Mouse (Mus musculus) neural tube, embryonic 14.5 days (tissue): ENCODE results near the gene Ugt2a3. TPM values are rescaled to one million over a fixed set of nuclear protein-coding genes. Genes with fewer than 3 reads are reported as not detected.
"Not testable (repeated sequence)": the region's sequence is repeated elsewhere in the genome, so short reads cannot be mapped to it uniquely, and the experiment has no call there.

Source experiments
- ATAC-seq: fragments of 200-750 bp; cut with Nextera tagmentation; 2 replicates; pipeline ENCODE4 v1.8.0; 2017; ENCODE audit warnings: low read depth, mild to moderate bottlenecking, moderate TSS enrichment, moderate library complexity
- H3K27ac ChIP-seq: fragments of 300-500 bp; sonication (generic); 2 replicates; pipeline ENCODE4 v1.5.1; 2014; ENCODE audit warnings: low read depth, mild to moderate bottlenecking, control low read depth, low read length, moderate library complexity, mixed read lengths
- H3K27me3 ChIP-seq: fragments of 300-500 bp; sonication (generic); 2 replicates; pipeline ENCODE4 v1.6.1; 2014; ENCODE audit warnings: low read length; ENCODE audit not compliant: control insufficient read depth, insufficient read depth
- H3K36me3 ChIP-seq: fragments of 300-500 bp; sonication (generic); 2 replicates; pipeline ENCODE4 v1.6.1; 2014; ENCODE audit warnings: low read length, mixed read lengths; ENCODE audit not compliant: control insufficient read depth, insufficient read depth
- H3K4me1 ChIP-seq: fragments of 300-500 bp; sonication (generic); 2 replicates; pipeline ENCODE4 v1.6.1; 2014; ENCODE audit warnings: low read length; ENCODE audit not compliant: control insufficient read depth, insufficient read depth
- H3K4me2 ChIP-seq: fragments of 300-500 bp; sonication (generic); 2 replicates; pipeline ENCODE4 v1.6.1; 2014; ENCODE audit warnings: mild to moderate bottlenecking, low read depth, low read length, control low read depth
- H3K4me3 ChIP-seq: fragments of 300-500 bp; sonication (generic); 2 replicates; pipeline ENCODE4 v1.5.1; 2014; ENCODE audit warnings: low read depth, low read length, control low read depth, mixed read lengths
- H3K9ac ChIP-seq: fragments of 300-500 bp; sonication (generic); replicated peaks from 2 replicates; pipeline ENCODE4 v1.6.1; 2014; ENCODE audit warnings: low read depth, mild to moderate bottlenecking, control low read depth, low read length, mixed read lengths
- H3K9me3 ChIP-seq: fragments of 300-500 bp; sonication (generic); 2 replicates; pipeline ENCODE4 v1.6.1; 2016; ENCODE audit warnings: low read length; ENCODE audit not compliant: control insufficient read depth
- WGBS: fragments of 180-500 bp; shearing (Covaris S2); extraction: QIAGEN DNeasy Blood & Tissue Kit; methylation state at CpG from one replicate; pipeline ENCODE4 v1.1.7; 2014; 5-methylcytosine and 5-hydroxymethylcytosine counted together
- polyA plus RNA-seq: library from polyadenylated mRNA; unstranded; fragments of >200 nt; fragmentation: Nextera tagmentation; extraction: Ambion mirVana; gene quantifications from 2 replicates; pipeline ENCODE4 v1.2.1, GENCODE M21; 2014

Gene Ugt2a3
- not detected in 2 replicates for polyA plus RNA-seq

GRCm38 (mm10) chr5:87336961-87337697 is at the start of gene Ugt2a3:
Ugt2a3 (minus strand) TSS chr5:87337195.
- WGBS: 82% methylated on average over 11 of the region's 11 CpGs
- H3K9me3 ChIP-seq: no peaks in the 10 kb centered on the region
- H3K27ac ChIP-seq: no peak within 1 kb of the TSS
- H3K36me3 ChIP-seq: no peaks in the 10 kb centered on the region
- H3K4me1 ChIP-seq: no peaks in the 10 kb centered on the region
- no peak within 1 kb of the TSS for H3K9ac ChIP-seq
- no peak for ATAC-seq
- no peak within 1 kb of the TSS for H3K4me3 ChIP-seq
- H3K4me2 ChIP-seq: no peak within 1 kb of the TSS
- H3K27me3 ChIP-seq: no peaks in the 10 kb centered on the region

DNA sequence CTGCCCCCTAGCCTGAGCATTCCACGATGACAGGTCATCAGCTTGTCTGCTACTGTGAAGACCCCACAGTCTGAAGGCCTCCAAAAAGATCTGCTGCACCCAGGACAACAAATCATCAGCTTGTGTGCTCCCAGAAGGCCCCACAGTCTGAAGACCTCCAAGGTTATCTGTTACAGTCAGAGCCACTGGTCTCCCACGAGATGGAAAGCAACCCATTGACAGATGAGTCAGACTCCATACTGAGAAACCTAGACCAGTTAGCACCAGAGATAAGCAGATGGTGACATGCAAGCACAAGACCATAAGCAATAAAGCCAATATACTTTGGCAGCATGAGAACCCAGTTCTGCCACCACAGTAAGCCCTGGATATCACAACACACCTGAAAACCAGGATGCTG is 43.2 kb upstream of the Ugt2a3 start:
- Histone ChIP-seq H3K36me3 (no peaks in the 10 kb centered on the region), H3K4me3 (no peak overlapping the region), H3K4me1 (no peaks in the 10 kb centered on the region), H3K9me3 (no peaks in the 10 kb centered on the region), H3K27me3 (no peaks in the 10 kb centered on the region), H3K4me2 (no peak overlapping the region), H3K9ac (no peak overlapping the region), H3K27ac (no peak overlapping the region)
- 83% methylated on average over 2 of the region's 2 CpGs for WGBS
- ATAC-seq: no peak

DNA sequence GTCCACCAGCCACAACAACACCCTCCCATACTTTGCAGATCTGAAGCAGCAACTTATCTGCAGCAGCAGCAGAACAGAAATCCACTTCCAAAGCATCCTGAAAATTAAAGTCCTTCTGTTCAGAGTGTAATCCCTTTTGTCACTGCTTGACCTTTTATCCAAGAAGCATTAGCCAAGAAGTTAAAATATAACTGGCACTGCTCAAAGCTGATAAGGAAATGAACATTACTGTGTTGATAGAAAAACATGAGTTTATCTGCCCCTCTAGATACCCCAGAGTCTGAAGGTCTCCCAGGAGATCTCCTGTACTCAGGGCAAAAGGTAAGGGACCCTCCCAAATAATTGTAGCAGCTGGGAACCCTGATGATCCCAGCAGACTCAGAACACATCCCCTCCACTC is 42.8 kb upstream of the Ugt2a3 start:
- H3K27me3 ChIP-seq: no peaks in the 10 kb centered on the region
- no peak overlapping the region for H3K4me2 ChIP-seq
- no peak for ATAC-seq
- H3K36me3 ChIP-seq: no peaks in the 10 kb centered on the region
- no peak overlapping the region for H3K27ac ChIP-seq
- H3K9me3 ChIP-seq: no peaks in the 10 kb centered on the region
- H3K4me3 ChIP-seq: no peak overlapping the region
- no peaks in the 10 kb centered on the region for H3K4me1 ChIP-seq
- no peak overlapping the region for H3K9ac ChIP-seq

DNA sequence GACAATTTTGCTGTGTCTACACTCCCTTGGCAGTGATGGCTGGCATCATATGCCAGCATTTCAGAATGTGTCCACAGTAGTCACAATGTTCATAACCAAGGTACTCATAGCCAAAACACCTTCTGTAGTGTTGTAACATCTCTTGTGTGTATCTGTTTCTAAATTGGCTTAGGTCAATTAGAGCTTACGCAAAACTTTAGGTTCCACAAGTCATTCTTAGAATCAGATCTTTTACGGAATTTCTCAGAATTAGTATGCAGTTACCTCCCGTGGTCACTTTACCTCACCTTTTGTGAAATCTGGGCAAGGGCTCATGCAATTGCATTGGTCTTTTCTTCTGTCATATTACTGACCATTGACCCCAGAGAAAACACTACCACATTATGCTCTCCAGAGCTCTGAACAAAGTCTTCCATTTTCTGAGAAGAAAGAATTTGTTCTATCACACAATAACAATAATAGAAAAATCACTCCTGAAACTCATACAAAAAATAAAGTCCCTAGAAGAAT is 38.9 kb upstream of the Ugt2a3 start:
- Histone ChIP-seq H3K9me3 (no peaks in the 10 kb centered on the region), H3K4me3 (no peak overlapping the region), H3K9ac (no peak overlapping the region), H3K27ac (no peak overlapping the region), H3K4me1 (no peaks in the 10 kb centered on the region), H3K27me3 (no peaks in the 10 kb centered on the region), H3K36me3 (no peaks in the 10 kb centered on the region), H3K4me2 (no peak overlapping the region)
- WGBS: 90% methylated on average over 3 of the region's 3 CpGs
- no peak for ATAC-seq

DNA sequence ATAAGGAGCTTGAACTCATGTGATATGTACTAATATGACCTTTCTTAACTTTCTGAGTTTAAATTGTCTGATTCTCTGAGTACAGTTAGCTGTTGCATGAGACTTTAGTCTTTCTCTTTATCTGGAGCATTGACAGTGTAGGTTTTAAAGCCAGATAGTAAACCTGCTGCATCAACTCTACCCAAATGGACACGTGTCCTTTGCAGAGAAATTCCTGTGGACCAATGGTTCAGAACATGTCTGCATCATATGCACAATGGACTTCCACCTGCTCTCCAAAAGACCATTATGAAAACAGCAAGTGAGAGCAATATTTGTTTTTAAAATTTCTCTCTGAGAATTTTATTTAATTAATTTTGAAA is 36.5 kb upstream of the Ugt2a3 start:
- no peaks in the 10 kb centered on the region for H3K36me3 ChIP-seq
- no peaks in the 10 kb centered on the region for H3K27me3 ChIP-seq
- no peaks in the 10 kb centered on the region for H3K4me1 ChIP-seq
- ATAC-seq: no peak
- H3K9me3 ChIP-seq: no peaks in the 10 kb centered on the region
- H3K27ac ChIP-seq: no peak overlapping the region
- no peak overlapping the region for H3K4me3 ChIP-seq
- WGBS: 77% methylated on average over 1 of the region's 1 CpGs
- no peak overlapping the region for H3K4me2 ChIP-seq
- H3K9ac ChIP-seq: no peak overlapping the region

GRCm38 (mm10) chr5:87372788-87373501 is 36.0 kb upstream of the Ugt2a3 start:
- not testable (repeated sequence) for H3K27ac ChIP-seq, H3K9me3 ChIP-seq, H3K4me3 ChIP-seq, ATAC-seq, H3K4me2 ChIP-seq, H3K9ac ChIP-seq, H3K36me3 ChIP-seq, H3K4me1 ChIP-seq, H3K27me3 ChIP-seq
- WGBS: 75% methylated on average over 4 of the region's 4 CpGs

- H3K36me3 ChIP-seq: no peaks in the 10 kb centered on the region
- no peaks in the 10 kb centered on the region for H3K4me1 ChIP-seq
- H3K27ac ChIP-seq: no peak overlapping the region
- no peak overlapping the region for H3K4me3 ChIP-seq
- H3K4me2 ChIP-seq: no peak overlapping the region
- no peak for ATAC-seq
- H3K27me3 ChIP-seq: no peaks in the 10 kb centered on the region
- WGBS: 15% methylated on average over 1 of the region's 1 CpGs
- no peaks in the 10 kb centered on the region for H3K9me3 ChIP-seq
- H3K9ac ChIP-seq: no peak overlapping the region
These were observed 13.4 kb upstream of the Ugt2a3 start for GRCm38 (mm10) chr5:87350350-87350749.

DNA sequence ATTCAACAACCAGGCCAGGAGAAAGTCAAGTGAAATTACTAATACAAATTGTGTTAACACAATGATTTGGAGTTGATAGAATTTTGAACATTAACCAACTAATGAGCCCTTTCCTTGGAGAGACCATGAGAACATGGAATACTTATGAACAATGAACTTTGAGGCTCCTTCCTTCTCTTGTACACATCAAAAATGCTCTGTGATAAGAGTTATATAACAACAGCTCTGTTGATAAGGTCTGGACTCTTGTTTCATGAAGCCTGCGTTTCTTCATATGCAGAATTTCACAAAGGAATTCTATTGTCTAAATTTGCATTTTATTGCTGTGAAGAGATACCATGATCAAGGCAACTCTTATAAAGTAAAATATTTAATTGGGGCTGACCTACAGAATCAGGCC is 12.2 kb upstream of the Ugt2a3 start:
- not testable (repeated sequence) for H3K36me3 ChIP-seq, H3K9ac ChIP-seq, H3K4me1 ChIP-seq, H3K27ac ChIP-seq, H3K4me2 ChIP-seq, H3K27me3 ChIP-seq, ATAC-seq, H3K4me3 ChIP-seq, H3K9me3 ChIP-seq
- WGBS: 91% methylated on average over 1 of the region's 1 CpGs

DNA sequence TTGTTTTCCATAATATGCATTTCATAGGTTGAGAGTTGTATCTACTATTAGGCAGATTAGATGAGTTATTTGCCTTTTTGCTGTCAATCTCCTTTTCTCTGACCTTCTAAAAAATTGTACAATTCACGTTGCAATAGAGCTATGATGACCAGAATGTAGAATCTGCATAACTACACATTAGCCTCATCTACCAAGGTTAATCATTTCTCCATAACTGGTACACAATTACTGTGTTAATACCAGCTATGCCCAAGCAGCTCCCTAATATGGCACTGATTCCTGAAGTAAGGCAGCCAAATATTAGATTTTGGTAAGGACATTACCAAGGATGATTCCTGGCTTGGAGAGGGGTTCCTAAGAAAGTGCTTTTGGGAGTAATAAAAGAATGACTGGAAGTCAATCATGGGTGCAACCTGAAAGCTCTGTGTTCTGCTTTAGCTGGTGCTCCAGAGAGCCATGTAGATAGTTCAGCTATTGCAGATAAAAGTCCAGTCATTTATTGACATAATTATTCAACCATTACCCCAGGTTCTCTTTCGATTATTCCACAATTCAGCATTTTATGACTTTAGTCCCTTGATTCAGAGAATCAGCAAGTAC is 10.6 kb upstream of the Ugt2a3 start:
- H3K4me2 ChIP-seq, ATAC-seq, H3K9me3 ChIP-seq, H3K27ac ChIP-seq, H3K4me1 ChIP-seq, H3K4me3 ChIP-seq, H3K27me3 ChIP-seq, H3K9ac ChIP-seq, H3K36me3 ChIP-seq: not testable (repeated sequence)
- 78% methylated on average over 2 of the region's 2 CpGs for WGBS
